Mouse (Mus musculus) liver, adult 10 weeks (tissue): Measurements from ENCODE around the gene Rcn2. TPM values are rescaled to one million over a fixed set of nuclear protein-coding genes. Genes with fewer than 3 reads are reported as not detected.

Source experiments
- polyA plus RNA-seq: library from polyadenylated mRNA; stranded (reverse); fragments of 350-450 nt; fragmentation: Illumina TruSeq; extraction: RNeasy Lipid Tissue Mini Kit (QIAGEN cat#74804); gene quantifications from one replicate; pipeline ENCODE4 v1.2.3, GENCODE M21; 2014; ENCODE audit warnings: low read depth, low replicate concordance

Gene Rcn2
- 19.7 TPM for polyA plus RNA-seq

GRCm38 (mm10) chr9:56041372-56042180 is at the start of gene Rcn2:
Gene Rcn2 (plus strand): TSS chr9:56041845.

DNA sequence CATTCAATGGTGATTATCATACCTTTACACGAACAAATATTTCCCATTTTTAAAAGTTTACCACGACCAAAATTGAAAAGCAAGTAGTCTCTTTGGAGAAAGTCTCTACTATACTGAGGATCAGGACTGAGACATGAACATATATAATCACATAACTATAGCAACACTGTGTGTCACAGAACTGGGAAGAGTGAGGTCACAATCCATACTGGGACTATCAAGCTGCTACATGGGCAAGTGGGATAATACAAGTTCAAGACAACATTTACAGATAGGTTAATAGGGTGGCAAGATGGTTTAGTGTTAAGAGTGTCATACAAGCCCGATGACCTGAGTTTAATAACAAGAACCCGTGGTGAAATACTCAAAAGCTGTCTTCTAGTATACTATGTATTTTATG is 31.2 kb upstream of the Rcn2 start, which contains the start of gene 4930563M21Rik:
TSS of gene 4930563M21Rik (minus strand) at position 101 of the 400 bp plus-strand sequence.

GRCm38 (mm10) chr9:56089778-56090520 is 48.3 kb downstream of the Rcn2 start, which contains the start of gene Pstpip1:
Gene Pstpip1 (plus strand): TSS chr9:56089962.

Other genes with a start within 250 kb of the Rcn2 start
- 5.6 TPM for gene Scaper, start 103.7 kb upstream of the Rcn2 start, polyA plus RNA-seq
- not detected for gene 4930563M21Rik, start 31.3 kb upstream of the Rcn2 start, polyA plus RNA-seq
- not detected for gene Pstpip1, start 48.1 kb downstream of the Rcn2 start, polyA plus RNA-seq
- 4.9 TPM for gene Tspan3, start 123.6 kb downstream of the Rcn2 start, polyA plus RNA-seq